Mouse (Mus musculus): ENCODE measurements around the gene Nckap5.

- TF ChIP-seq CTCF (IDR thresholded peaks at IDR 0.05; ENCODE audit: control insufficient read depth, insufficient read depth, low read length) (no peak), POLR2A (IDR thresholded peaks at IDR 0.05; ENCODE audit: borderline replicate concordance, control insufficient read depth, low read depth, low read length) (no peak)
These were observed 24.1 kb downstream of the Nckap5 start for GRCm38 (mm10) chr1:126806548-126806947.
